Comparison of ENCODE assay signal across 20 mouse cellular contexts in genomic region chr7:128519316-128520050, GRCm38 (mm10). TPM values are rescaled to one million over a fixed set of nuclear protein-coding genes. Genes with fewer than 3 reads are reported as not detected.
DNase-seq lines count a peak whose midpoint lies in the region; ATAC-seq and TF ChIP-seq lines count a peak whose summit lies in the region.
"Had no signal": no experiment of that assay in that cellular context is flagged by ENCODE, and none has a peak within 500 bp of the region (broad histone marks: within the 10 kb centered on the region; RNA-seq: fewer than 3 reads in every experiment).

No protein-coding gene starts in this region.

- H3K27me3 ChIP-seq in heart, embryonic 12.5 days (replicated peaks), result no peaks in the 10 kb centered on the region
- peaks cover 12% of the 10 kb centered on the region for H3K27me3 ChIP-seq in midbrain, embryonic 11.5 days (ENCODE audit: control insufficient read depth, insufficient read depth, low read length)
- peaks cover 9% of the 10 kb centered on the region for H3K27me3 ChIP-seq in midbrain, postnatal 0 days (ENCODE audit: insufficient read depth, low read length)
- H3K27me3 ChIP-seq in embryonic facial prominence, embryonic 11.5 days (ENCODE audit: control insufficient read depth, insufficient read depth, low read length), result no peaks in the 10 kb centered on the region; the same call in 1 of the 2 replicates
- H3K27me3 ChIP-seq: lung, embryonic 15.5 days had no signal

- no peak overlapping the region for H3K9ac ChIP-seq in heart, embryonic 12.5 days
- H3K9ac ChIP-seq in midbrain, embryonic 11.5 days (ENCODE audit: low read length), result no peak overlapping the region
- H3K9ac ChIP-seq in midbrain, postnatal 0 days (replicated peaks; ENCODE audit: low read length, poor library complexity, severe bottlenecking), result no peak overlapping the region
- H3K9ac ChIP-seq in embryonic facial prominence, embryonic 11.5 days (replicated peaks; ENCODE audit: low read length), result no peak overlapping the region
- H3K9ac ChIP-seq: liver, embryonic 12.5 days; lung, embryonic 15.5 days had no signal

- no peaks in the 10 kb centered on the region for H3K36me3 ChIP-seq in heart, embryonic 12.5 days
- no peaks in the 10 kb centered on the region for H3K36me3 ChIP-seq in midbrain, embryonic 11.5 days (ENCODE audit: control insufficient read depth, insufficient read depth, low read length)
- no peaks in the 10 kb centered on the region for H3K36me3 ChIP-seq in midbrain, postnatal 0 days (ENCODE audit: insufficient read depth, low read length)
- H3K36me3 ChIP-seq in embryonic facial prominence, embryonic 11.5 days (replicated peaks; ENCODE audit: control insufficient read depth, insufficient read depth, low read depth, low read length), result no peaks in the 10 kb centered on the region
- H3K36me3 ChIP-seq: liver, embryonic 12.5 days; lung, embryonic 15.5 days had no signal

- no peak for TF ChIP-seq CTCF in midbrain, postnatal 0 days (IDR thresholded peaks at IDR 0.05)

- H3K4me1 ChIP-seq in heart, embryonic 12.5 days (replicated peaks), result peaks cover 14% of the 10 kb centered on the region
- peaks cover 8% of the 10 kb centered on the region for H3K4me1 ChIP-seq in midbrain, embryonic 11.5 days (ENCODE audit: control insufficient read depth, insufficient read depth, low read length)
- H3K4me1 ChIP-seq in midbrain, postnatal 0 days (ENCODE audit: insufficient read depth, low read length), result no peaks in the 10 kb centered on the region
- no peaks in the 10 kb centered on the region; the same call in 1 of the 2 replicates for H3K4me1 ChIP-seq in embryonic facial prominence, embryonic 11.5 days (ENCODE audit: control insufficient read depth, insufficient read depth, low read length)

- ATAC-seq in heart, embryonic 12.5 days (ENCODE audit: insufficient number of reproducible peaks, low FRiP score), result no peak
- no peak for ATAC-seq in midbrain, embryonic 11.5 days (ENCODE audit: low FRiP score)
- ATAC-seq in midbrain, postnatal 0 days (ENCODE audit: low FRiP score), result no peak
- no peak for ATAC-seq in embryonic facial prominence, embryonic 11.5 days (replicated peaks; ENCODE audit: insufficient number of reproducible peaks, low FRiP score, low TSS enrichment, low read depth)
- ATAC-seq: liver, embryonic 12.5 days had no signal

- no peak overlapping the region for H3K27ac ChIP-seq in heart, embryonic 12.5 days (ENCODE audit: poor library complexity, severe bottlenecking)
- no peak overlapping the region for H3K27ac ChIP-seq in midbrain, embryonic 11.5 days (ENCODE audit: low read depth, low read length)
- H3K27ac ChIP-seq in midbrain, postnatal 0 days (ENCODE audit: low read depth, low read length), result no peak overlapping the region
- H3K27ac ChIP-seq in embryonic facial prominence, embryonic 11.5 days (replicated peaks; ENCODE audit: low read depth, low read length), result no peak overlapping the region
- H3K27ac ChIP-seq: left cerebral cortex, adult 2 months; liver, embryonic 12.5 days; lung, embryonic 15.5 days had no signal

- H3K4me3 ChIP-seq in heart, embryonic 12.5 days, result no peak overlapping the region
- no peak overlapping the region for H3K4me3 ChIP-seq in midbrain, embryonic 11.5 days (ENCODE audit: low read depth, low read length)
- H3K4me3 ChIP-seq in midbrain, postnatal 0 days (ENCODE audit: low read depth, low read length), result no peak overlapping the region
- H3K4me3 ChIP-seq in embryonic facial prominence, embryonic 11.5 days (ENCODE audit: low read depth, low read length), result no peak overlapping the region
- H3K4me3 ChIP-seq: erythroblast, embryonic 14.5 days; left cerebral cortex, adult 2 months; liver, embryonic 12.5 days; lung, embryonic 15.5 days; megakaryocyte, embryonic 14.5 days had no signal

- 53% methylated on average over 16 of the region's 16 CpGs for WGBS in heart, embryonic 12.5 days
- 80% methylated on average over 16 of the region's 16 CpGs for WGBS in midbrain, embryonic 11.5 days
- whole genome bisulfite sequencing in midbrain, postnatal 0 days, result 75% methylated on average over 16 of the region's 16 CpGs
- WGBS in embryonic facial prominence, embryonic 11.5 days, result 47% methylated on average over 16 of the region's 16 CpGs

- H3K4me2 ChIP-seq in heart, embryonic 12.5 days, result peak overlapping the region; percentile 35; the same call in 1 of the 2 replicates
- H3K4me2 ChIP-seq in midbrain, embryonic 11.5 days, result no peak overlapping the region
- no peak overlapping the region for H3K4me2 ChIP-seq in midbrain, postnatal 0 days (ENCODE audit: low read depth, low read length, poor library complexity, severe bottlenecking)
- peak overlapping the region; percentile 7; the same call in 1 of the 2 replicates for H3K4me2 ChIP-seq in embryonic facial prominence, embryonic 11.5 days (ENCODE audit: low read depth, low read length)
- H3K4me2 ChIP-seq: liver, embryonic 12.5 days; lung, embryonic 15.5 days had no signal

- DNase-seq in heart, adult 8-10 months (ENCODE audit: low spot score), result no peak
- peak; percentile 31 for DNase-seq in midbrain, embryonic 11.5 days (ENCODE audit: low spot score, missing footprints)
- no peak for DNase-seq in midbrain, postnatal 0 days (ENCODE audit: low spot score)
- DNase-seq in embryonic facial prominence, embryonic 11.5 days (ENCODE audit: low spot score), result peak; percentile 76
- DNase-seq in mesoderm, embryonic 11.5 days (ENCODE audit: low read depth, low spot score), result peak; percentile 21
- no peak for DNase-seq in lung, postnatal 25 days (ENCODE audit: low spot score)
- no peak for DNase-seq in lung, postnatal 4 days
- DNase-seq: adrenal gland, postnatal 10 days; cerebellum, adult 8-10 months; gastrocnemius, postnatal 10 days; heart, postnatal 4 days; kidney, adult 8-10 months; retina, postnatal 1 day; thymus, postnatal 25 days had no signal

- H3K9me3 ChIP-seq in heart, embryonic 12.5 days (replicated peaks), result no peaks in the 10 kb centered on the region
- no peaks in the 10 kb centered on the region for H3K9me3 ChIP-seq in midbrain, embryonic 11.5 days (ENCODE audit: control insufficient read depth, low read length)
- no peaks in the 10 kb centered on the region for H3K9me3 ChIP-seq in midbrain, postnatal 0 days (ENCODE audit: low read length)
- H3K9me3 ChIP-seq in embryonic facial prominence, embryonic 11.5 days (replicated peaks; ENCODE audit: control insufficient read depth, low read length), result no peaks in the 10 kb centered on the region
- H3K9me3 ChIP-seq: liver, embryonic 12.5 days; lung, embryonic 15.5 days; megakaryocyte, embryonic 14.5 days had no signal

RNA-seq across cellular contexts. Expression of gene Bag3, which starts 3.9 kb away (rescaled TPM):
- 21.3 and 22.0 TPM in 2 replicates for polyA plus RNA-seq in heart, embryonic 12.5 days (2016; fragmentation: Nextera tagmentation; extraction: Ambion mirVana)
- total RNA-seq in heart, adult 8-10 months (2022), result 100 to 1,000 TPM; 281 to 370 (median 342) TPM
- 3.0 and 4.3 TPM in 2 replicates for polyA plus RNA-seq in midbrain, embryonic 11.5 days (2014; fragmentation: Nextera tagmentation; extraction: Ambion mirVana)
- 4.2 and 4.9 TPM in 2 replicates for total RNA-seq in midbrain, postnatal 0 days (2014; rRNA removed)
- polyA plus RNA-seq in midbrain, postnatal 0 days (2015; fragmentation: Nextera tagmentation; extraction: Ambion mirVana), result 3.7 and 4.0 TPM in 2 replicates
- 6.7 and 7.6 TPM in 2 replicates for polyA plus RNA-seq in embryonic facial prominence, embryonic 11.5 days (2014; fragmentation: Nextera tagmentation; extraction: Ambion mirVana)

RNA-seq across cellular contexts. Expression of gene Tial1, which starts 58.0 kb away (rescaled TPM):
- polyA plus RNA-seq in heart, embryonic 12.5 days (2016; fragmentation: Nextera tagmentation; extraction: Ambion mirVana), result 20.6 and 21.9 TPM in 2 replicates
- 10 to 100 TPM; 41.9 to 46.8 (median 44.8) TPM for total RNA-seq in heart, adult 8-10 months (2022)
- 43.9 and 46.6 TPM in 2 replicates for polyA plus RNA-seq in midbrain, embryonic 11.5 days (2014; fragmentation: Nextera tagmentation; extraction: Ambion mirVana)
- 47.2 and 57.1 TPM in 2 replicates for total RNA-seq in midbrain, postnatal 0 days (2014; rRNA removed)
- 24.8 and 29.9 TPM in 2 replicates for polyA plus RNA-seq in midbrain, postnatal 0 days (2015; fragmentation: Nextera tagmentation; extraction: Ambion mirVana)
- polyA plus RNA-seq in embryonic facial prominence, embryonic 11.5 days (2014; fragmentation: Nextera tagmentation; extraction: Ambion mirVana), result 41.6 and 43.0 TPM in 2 replicates

Comparison
In these comparisons a context has a peak if more than half of its experiments do, and no peak if none do; other contexts are left out.
1. DNase-seq: peak in midbrain, embryonic 11.5 days (single experiment), embryonic facial prominence, embryonic 11.5 days (single experiment) and mesoderm, embryonic 11.5 days (single experiment); none in heart, adult 8-10 months (single experiment), midbrain, postnatal 0 days (single experiment), lung, postnatal 25 days (single experiment) and lung, postnatal 4 days (0 of 2).
2. H3K4me2 ChIP-seq: peak in heart, embryonic 12.5 days (single experiment) and embryonic facial prominence, embryonic 11.5 days (single experiment); none in midbrain, embryonic 11.5 days (single experiment) and midbrain, postnatal 0 days (single experiment).